14 mouse cellular contexts compared by ENCODE assay signal in genomic region chr6:120912931-120913330, GRCm38 (mm10). TPM values are rescaled to one million over a fixed set of nuclear protein-coding genes. Genes with fewer than 3 reads are reported as not detected.
DNase-seq lines count a peak whose midpoint lies in the region; ATAC-seq and TF ChIP-seq lines count a peak whose summit lies in the region.
"Had no signal": no experiment of that assay in that cellular context is flagged by ENCODE, and none has a peak within 500 bp of the region (broad histone marks: within the 10 kb centered on the region; RNA-seq: fewer than 3 reads in every experiment).

No protein-coding gene starts in this region.

- DNase-seq in kidney, adult 11 months, result peak; percentile 68
- no peak for DNase-seq in CH12.LX (ENCODE audit: extremely low read depth)
- no peak for DNase-seq in liver, embryonic 13.5 days
- DNase-seq in cerebellum, adult 18-20 months, result no peak
- DNase-seq: cerebellum, postnatal 14 days; lung, postnatal 10 days had no signal

- dilution Hi-C loops in CH12.LX (cut with MboI; ENCODE audit: extremely low pct_ligation_motif_present, extremely low pct_unique_long_range_greater_than_20kb, low sequenced_read_pairs), result no loop called here

- WGBS in kidney, embryonic 15.5 days, result 54% methylated on average over 2 of the region's 2 CpGs
- 61% methylated on average over 2 of the region's 2 CpGs for WGBS in liver, embryonic 13.5 days (ENCODE audit: insufficient replicate concordance)
- 81% methylated on average over 2 of the region's 2 CpGs for WGBS in hindbrain, embryonic 12.5 days

- peak; percentile 14; the same call in 1 of the 2 replicates for TF ChIP-seq POLR2A in CH12.LX (IDR thresholded peaks at IDR 0.05; ENCODE audit: low read depth, low read length)
- TF ChIP-seq POLR2A in bone marrow macrophage, adult 2 months (IDR thresholded peaks at IDR 0.05; ENCODE audit: borderline replicate concordance, low read depth, low read length), result no peak

- no peaks in the 10 kb centered on the region for H3K9me3 ChIP-seq in kidney, embryonic 15.5 days (replicated peaks)
- H3K9me3 ChIP-seq in CH12.LX (replicated peaks; ENCODE audit: low read length), result no peaks in the 10 kb centered on the region
- H3K9me3 ChIP-seq in liver, embryonic 13.5 days (replicated peaks), result no peaks in the 10 kb centered on the region
- no peaks in the 10 kb centered on the region for H3K9me3 ChIP-seq in hindbrain, embryonic 12.5 days (replicated peaks)
- H3K9me3 ChIP-seq: embryonic facial prominence, embryonic 13.5 days; forebrain, embryonic 15.5 days; midbrain, embryonic 15.5 days had no signal

- peaks cover 29% of the 10 kb centered on the region for H3K4me1 ChIP-seq in kidney, embryonic 15.5 days
- peaks cover 23 to 45% of the 10 kb centered on the region in 2 experiments for H3K4me1 ChIP-seq in CH12.LX (ENCODE audit: control insufficient read depth in 1 of 2, insufficient read depth in 2 of 2)
- peaks cover 58% of the 10 kb centered on the region for H3K4me1 ChIP-seq in bone marrow macrophage, adult 2 months (ENCODE audit: control insufficient read depth, insufficient read depth, low read length)
- H3K4me1 ChIP-seq in liver, embryonic 13.5 days (replicated peaks), result peaks cover 68% of the 10 kb centered on the region
- H3K4me1 ChIP-seq in hindbrain, embryonic 12.5 days, result peaks cover 12% of the 10 kb centered on the region; the same call in 1 of the 2 replicates

- no peak for ATAC-seq in kidney, embryonic 15.5 days (replicated peaks; ENCODE audit: low FRiP score)
- ATAC-seq in liver, embryonic 13.5 days (ENCODE audit: low read depth), result no peak
- ATAC-seq in hindbrain, embryonic 12.5 days (ENCODE audit: low FRiP score), result no peak
- no peak for ATAC-seq in erythroblast, adult 5-6 weeks (replicated peaks; ENCODE audit: low FRiP score, poor library complexity, severe bottlenecking)
- ATAC-seq: forebrain, embryonic 15.5 days; hindbrain, embryonic 16.5 days; midbrain, embryonic 15.5 days had no signal

- no peak for TF ChIP-seq EP300 in CH12.LX (IDR thresholded peaks at IDR 0.05; ENCODE audit: low read length)

- H3K4me2 ChIP-seq in kidney, embryonic 15.5 days, result no peak overlapping the region
- H3K4me2 ChIP-seq in CH12.LX (ENCODE audit: insufficient read depth, low read depth, poor library complexity, severe bottlenecking), result peak overlapping the region; percentile 99
- no peak overlapping the region for H3K4me2 ChIP-seq in liver, embryonic 13.5 days
- no peak overlapping the region for H3K4me2 ChIP-seq in hindbrain, embryonic 12.5 days (replicated peaks)
- H3K4me2 ChIP-seq: embryonic facial prominence, embryonic 13.5 days; forebrain, embryonic 15.5 days; midbrain, embryonic 15.5 days had no signal

- in situ Hi-C loops in CH12.LX (cut with MboI; ENCODE audit: low pct_ligation_motif_present, low pct_unique_long_range_greater_than_20kb, low sequenced_read_pairs), result no loop called here

- no peak for TF ChIP-seq RAD21 in CH12.LX (IDR thresholded peaks at IDR 0.05; ENCODE audit: low read depth, low read length)

- H3K27ac ChIP-seq in kidney, embryonic 15.5 days, result no peak overlapping the region
- H3K27ac ChIP-seq in CH12.LX (ENCODE audit: insufficient read depth, low read depth), result peak overlapping the region; percentile 100
- peak overlapping the region; percentile 51 for H3K27ac ChIP-seq in bone marrow macrophage, adult 2 months (ENCODE audit: insufficient read depth, low read depth, low read length)
- 0 out of 2 replicates have a peak overlapping the region, but pooled peaks have one; percentile 89 for H3K27ac ChIP-seq in liver, embryonic 13.5 days
- H3K27ac ChIP-seq in hindbrain, embryonic 12.5 days, result no peak overlapping the region
- H3K27ac ChIP-seq: embryonic facial prominence, embryonic 13.5 days; forebrain, embryonic 15.5 days; midbrain, embryonic 15.5 days had no signal

- H3K27me3 ChIP-seq in kidney, embryonic 15.5 days, result 0 out of 2 replicates have a peak, but pooled peaks cover 6% of the 10 kb centered on the region
- H3K27me3 ChIP-seq in CH12.LX (replicated peaks), result no peaks in the 10 kb centered on the region
- H3K27me3 ChIP-seq in liver, embryonic 13.5 days, result no peaks in the 10 kb centered on the region
- peaks cover 13% of the 10 kb centered on the region for H3K27me3 ChIP-seq in hindbrain, embryonic 12.5 days
- H3K27me3 ChIP-seq: forebrain, embryonic 15.5 days; midbrain, embryonic 15.5 days had no signal

- H3K4me3 ChIP-seq in kidney, embryonic 15.5 days (replicated peaks), result no peak overlapping the region
- H3K4me3 ChIP-seq in CH12.LX (replicated peaks in 1 of 3; ENCODE audit: low read depth in 2 of 3, low read length in 2 of 3, poor library complexity in 1 of 3), result peak overlapping the region in 2 of 3 experiments; percentile 21 to 43
- H3K4me3 ChIP-seq in bone marrow macrophage, adult 2 months (ENCODE audit: insufficient read depth, low read length), result no peak overlapping the region
- no peak overlapping the region for H3K4me3 ChIP-seq in liver, embryonic 13.5 days (replicated peaks)
- no peak overlapping the region for H3K4me3 ChIP-seq in hindbrain, embryonic 12.5 days
- H3K4me3 ChIP-seq: embryonic facial prominence, embryonic 13.5 days; forebrain, embryonic 15.5 days; midbrain, embryonic 15.5 days had no signal

- no peak overlapping the region for H3K9ac ChIP-seq in kidney, embryonic 15.5 days
- H3K9ac ChIP-seq in CH12.LX (ENCODE audit: insufficient read depth, low read depth), result peak overlapping the region; percentile 73
- no peak overlapping the region for H3K9ac ChIP-seq in liver, embryonic 13.5 days
- no peak overlapping the region for H3K9ac ChIP-seq in hindbrain, embryonic 12.5 days
- H3K9ac ChIP-seq: embryonic facial prominence, embryonic 13.5 days; forebrain, embryonic 15.5 days; midbrain, embryonic 15.5 days had no signal

- no peaks in the 10 kb centered on the region for H3K36me3 ChIP-seq in kidney, embryonic 15.5 days
- peaks cover 17 to 36% of the 10 kb centered on the region in 2 experiments for H3K36me3 ChIP-seq in CH12.LX (replicated peaks in 1 of 2; ENCODE audit: control insufficient read depth in 1 of 2, insufficient read depth in 1 of 2, low read length in 1 of 2)
- 0 out of 2 replicates have a peak, but pooled peaks cover 5% of the 10 kb centered on the region for H3K36me3 ChIP-seq in liver, embryonic 13.5 days
- H3K36me3 ChIP-seq in hindbrain, embryonic 12.5 days, result no peaks in the 10 kb centered on the region
- H3K36me3 ChIP-seq: embryonic facial prominence, embryonic 13.5 days; forebrain, embryonic 15.5 days; midbrain, embryonic 15.5 days had no signal

- TF ChIP-seq CTCF in CH12.LX (conservative IDR thresholded peaks at IDR 0.05 in 1 of 2, IDR thresholded peaks at IDR 0.05 in 1 of 2; ENCODE audit: low read depth in 2 of 2, low read length in 2 of 2), result no peak
- TF ChIP-seq CTCF in bone marrow macrophage, adult 2 months (IDR thresholded peaks at IDR 0.05; ENCODE audit: low read depth, low read length), result no peak

- peaks cover 55% of the 10 kb centered on the region for H3K79me2 ChIP-seq in CH12.LX (replicated peaks; ENCODE audit: control insufficient read depth, extremely low read depth, insufficient read depth, poor library complexity, severe bottlenecking)

TF ChIP-seq in CH12.LX, 34 proteins besides CTCF, POLR2A, EP300 and RAD21:
- TF ChIP-seq CHD2 (IDR thresholded peaks at IDR 0.05; ENCODE audit: low read length), result no peak
- no peak for TF ChIP-seq MAFK (IDR thresholded peaks at IDR 0.05; ENCODE audit: insufficient replicate concordance, low read length)
- TF ChIP-seq ZKSCAN1 (IDR thresholded peaks at IDR 0.05; ENCODE audit: borderline replicate concordance, low read depth, low read length), result peak; percentile 40; the same call in 1 of the 2 replicates
- no peak for TF ChIP-seq USF2 (conservative IDR thresholded peaks at IDR 0.05; ENCODE audit: low read depth, low read length)
- TF ChIP-seq E2F4 (IDR thresholded peaks at IDR 0.05; ENCODE audit: insufficient replicate concordance, low read depth, low read length), result no peak

RNA-seq across cellular contexts. Expression of gene Bid, which starts 3.7 kb away (rescaled TPM):
- 22.2 and 23.8 TPM in 2 replicates for polyA plus RNA-seq in kidney, embryonic 15.5 days (2015; fragmentation: Nextera tagmentation; extraction: Ambion mirVana)
- 102 and 118 TPM in 2 replicates for total RNA-seq in CH12.LX (2012; rRNA removed)
- total RNA-seq in CH12.LX (2014; rRNA removed), result 132 and 148 TPM in 2 replicates
- 129 and 144 TPM in 2 replicates for polyA plus RNA-seq in CH12.LX (2012; ENCODE audit: insufficient read length, low read depth)
- polyA plus RNA-seq in bone marrow macrophage, adult 2 months (2012; ENCODE audit: insufficient read depth, insufficient read length, missing spikeins), result 28.1 and 28.9 TPM in 2 replicates
- polyA plus RNA-seq in liver, embryonic 13.5 days (2015; fragmentation: Nextera tagmentation; extraction: Ambion mirVana), result 27.9 and 28.4 TPM in 2 replicates
- polyA plus RNA-seq in hindbrain, embryonic 12.5 days (2016; fragmentation: Nextera tagmentation; extraction: Ambion mirVana), result 17.5 and 19.4 TPM in 2 replicates
- 19.6 and 21.3 TPM in 2 replicates for total RNA-seq in erythroblast, adult 5-6 weeks (2015; ENCODE audit: low replicate concordance)
- 5.6 and 9.9 TPM in 2 replicates for total RNA-seq in erythroblast, adult 5-6 weeks (2017; ENCODE audit: low replicate concordance)

Comparison
In these comparisons a context has a peak if more than half of its experiments do, and no peak if none do; other contexts are left out.
1. H3K27ac ChIP-seq: peak in CH12.LX (single experiment), bone marrow macrophage, adult 2 months (single experiment) and liver, embryonic 13.5 days (single experiment); none in kidney, embryonic 15.5 days (single experiment) and hindbrain, embryonic 12.5 days (single experiment).
2. H3K4me3 ChIP-seq: peak in CH12.LX (2 of 3); none in kidney, embryonic 15.5 days (single experiment), bone marrow macrophage, adult 2 months (single experiment), liver, embryonic 13.5 days (single experiment) and hindbrain, embryonic 12.5 days (single experiment).